Mouse (Mus musculus) liver, embryonic 14.5 days (tissue): ENCODE data around the gene Wsb1.

Source experiments
- CTCF ChIP-seq: IDR thresholded peaks from 2 replicates; pipeline ENCODE4 v1.5.1; 2016; ENCODE audit warnings: antibody characterized with exemption, low read depth, control low read depth
- EP300 ChIP-seq: IDR thresholded peaks from 2 replicates; pipeline ENCODE4 v1.6.1; 2016; ENCODE audit warnings: antibody characterized with exemption, low read depth

DNA sequence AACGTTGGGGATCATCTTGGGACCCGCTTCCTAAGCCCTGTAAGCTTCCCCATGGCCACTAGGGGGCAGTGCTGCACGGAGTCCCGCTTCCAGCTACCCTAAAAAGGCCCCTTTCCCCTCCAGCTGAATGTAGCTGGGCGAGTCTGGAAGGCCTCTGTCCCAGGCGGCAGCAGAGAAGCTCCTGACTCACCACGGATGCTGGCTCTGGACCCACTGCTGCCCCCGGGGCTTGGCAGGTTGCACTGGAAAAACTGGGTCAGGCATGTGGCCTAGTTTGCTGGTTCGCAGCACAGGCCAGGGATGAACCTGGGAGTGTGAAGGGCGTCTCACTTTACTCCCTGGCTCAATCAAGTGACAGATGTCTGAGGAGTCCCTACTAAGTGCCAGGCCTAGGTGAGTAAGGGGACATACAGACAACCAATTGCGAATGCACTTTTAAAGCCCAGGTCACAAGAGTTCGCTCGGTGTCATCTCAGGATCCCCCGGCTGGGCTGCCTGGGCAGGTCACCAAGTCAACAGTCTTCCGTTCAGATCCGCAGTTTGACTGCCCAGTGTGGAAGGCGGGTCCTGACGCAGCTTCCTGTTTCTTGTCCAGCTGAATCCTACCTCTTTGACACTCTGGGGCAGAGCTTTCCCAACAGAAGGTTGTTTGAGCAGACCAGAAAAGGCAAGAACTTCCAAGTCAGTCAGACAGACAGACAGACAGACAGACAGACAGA lies 29.8 kb downstream of the Wsb1 start:
- TF ChIP-seq EP300 (no peak), CTCF (peak; percentile 98)
